In the genomic region with DNA sequence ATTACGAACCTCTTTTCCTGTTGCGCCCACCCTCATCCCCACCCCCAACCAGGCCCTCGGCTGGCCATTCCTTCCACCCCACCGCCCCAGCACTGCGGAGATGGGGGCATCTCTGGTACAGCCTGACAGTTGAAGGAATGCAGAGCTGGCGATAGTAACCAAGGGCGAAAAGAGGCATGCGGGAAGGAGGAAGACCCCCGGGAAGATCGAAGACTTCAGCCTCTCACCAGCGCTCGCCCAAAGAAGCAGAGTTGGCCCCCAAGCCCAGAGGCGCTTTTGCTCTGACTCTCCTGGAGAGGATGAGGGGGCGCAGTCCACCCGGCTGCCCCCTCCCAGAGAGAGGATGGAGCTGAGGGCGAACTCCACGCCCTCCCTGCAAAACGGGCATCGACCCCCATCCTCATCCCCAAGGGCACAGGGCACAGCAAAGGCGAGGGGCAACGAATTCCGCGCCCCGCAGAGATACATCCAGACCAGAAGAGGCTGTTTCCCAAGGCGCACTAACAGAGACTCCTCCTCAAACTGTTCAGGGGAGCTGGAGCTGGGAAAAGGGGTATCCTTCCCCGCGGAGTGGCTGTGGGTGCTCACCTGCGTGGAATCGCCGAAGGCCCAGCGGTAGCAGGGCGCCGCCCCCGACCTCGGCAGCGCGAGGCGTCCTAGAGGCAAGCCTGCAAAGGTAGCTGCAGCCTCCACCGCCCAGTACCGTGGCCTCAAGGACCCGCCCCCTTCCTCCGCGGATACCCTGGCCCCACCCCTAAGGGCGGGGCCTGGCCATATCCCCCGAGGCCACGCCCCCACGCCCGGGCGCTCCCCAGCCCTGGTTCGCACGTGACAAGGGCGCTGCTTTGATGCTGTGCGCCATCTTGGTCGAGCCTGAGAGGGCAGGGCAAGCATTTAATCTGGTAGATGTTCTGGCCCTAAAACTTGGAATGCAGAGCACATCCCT, we compare ENCODE assay signal across 8 mouse cellular contexts. TPM values are rescaled to one million over a fixed set of nuclear protein-coding genes. Genes with fewer than 3 reads are reported as not detected.
DNase-seq lines count a peak whose midpoint lies in the region; ATAC-seq lines count a peak whose summit lies in the region.

No protein-coding gene starts in this region.

- H3K36me3 ChIP-seq in intestine, embryonic 14.5 days (ENCODE audit: control insufficient read depth, insufficient read depth, low read length): peaks cover 31% of the 10 kb centered on the region
- H3K36me3 ChIP-seq in megakaryocyte, embryonic 14.5 days (replicated peaks; ENCODE audit: low read length): peaks cover 44% of the 10 kb centered on the region

- no peaks in the 10 kb centered on the region for H3K4me1 ChIP-seq in intestine, embryonic 14.5 days (replicated peaks; ENCODE audit: control insufficient read depth, insufficient read depth, low read length)
- H3K4me1 ChIP-seq in megakaryocyte, embryonic 14.5 days: peaks cover 55% of the 10 kb centered on the region

- H3K9ac ChIP-seq in intestine, embryonic 14.5 days (ENCODE audit: low read length): peak overlapping the region; percentile 36

- peak overlapping the region; percentile 41 for H3K4me3 ChIP-seq in intestine, embryonic 14.5 days (ENCODE audit: low read depth, low read length)
- peak overlapping the region; percentile 87 for H3K4me3 ChIP-seq in megakaryocyte, embryonic 14.5 days (replicated peaks)

- H3K9me3 ChIP-seq in intestine, embryonic 14.5 days (ENCODE audit: control insufficient read depth, low read length): no peaks in the 10 kb centered on the region
- peaks cover 4% of the 10 kb centered on the region for H3K9me3 ChIP-seq in megakaryocyte, embryonic 14.5 days

- H3K4me2 ChIP-seq in intestine, embryonic 14.5 days (ENCODE audit: low read length): peak overlapping the region; percentile 87

- under 1% methylated on average over 54 of the region's 54 CpGs for WGBS in intestine, embryonic 14.5 days

- H3K27me3 ChIP-seq in intestine, embryonic 14.5 days (replicated peaks; ENCODE audit: control insufficient read depth, insufficient read depth, low read length): no peaks in the 10 kb centered on the region
- H3K27me3 ChIP-seq in megakaryocyte, embryonic 14.5 days (replicated peaks): peaks cover 20% of the 10 kb centered on the region

- peak; percentile 98 for DNase-seq in ZHBTc4 (ENCODE audit: low read depth, low spot score)
- peak; percentile 47 for DNase-seq in gastrocnemius, postnatal 25 days
- DNase-seq in intestine, embryonic 14.5 days (ENCODE audit: low spot score): peak; percentile 97
- DNase-seq in left cerebral cortex, adult 9 months (ENCODE audit: low spot score in 2 of 2): peak; percentile 65 to 84
- DNase-seq in right cerebral cortex, adult 18-20 months: peak; percentile 87
- DNase-seq in urinary bladder, adult 18-20 months (ENCODE audit: low spot score in 2 of 2): peak; percentile 65 to 69

- peak overlapping the region; percentile 6; the same call in 1 of the 2 replicates for H3K27ac ChIP-seq in intestine, embryonic 14.5 days (ENCODE audit: low read depth)

- peak; percentile 96 for ATAC-seq in common myeloid progenitor, adult 5-6 weeks (replicated peaks; ENCODE audit: low read depth, poor library complexity, severe bottlenecking)
- peak; percentile 93 for ATAC-seq in intestine, embryonic 14.5 days (replicated peaks; ENCODE audit: low FRiP score, low TSS enrichment, low read depth)

RNA-seq across cellular contexts. Expression of gene Ppfia4, which starts 11.6 kb away (rescaled TPM):
- total RNA-seq in common myeloid progenitor, adult 5-6 weeks (2017): 5.1 and 5.3 TPM in 2 replicates
- 1 to 10 TPM in 1 of 2 experiments, under 1 TPM in 1; 0.97 to 1.0 TPM for total RNA-seq in gastrocnemius, postnatal 25 days (2021)
- 4.3 and 4.5 TPM in 2 replicates for polyA plus RNA-seq in intestine, embryonic 14.5 days (2014; fragmentation: Nextera tagmentation; extraction: Ambion mirVana)
- 1.9 and 2.1 TPM in 2 replicates for polyA plus RNA-seq in megakaryocyte, embryonic 14.5 days (2012; ENCODE audit: insufficient read depth, low replicate concordance)

RNA-seq across cellular contexts. Expression of gene Tmem183a, which starts 17.5 kb away (rescaled TPM):
- 44.0 and 51.2 TPM in 2 replicates for total RNA-seq in common myeloid progenitor, adult 5-6 weeks (2017)
- 10 to 100 TPM; 13.2 to 15.1 TPM for total RNA-seq in gastrocnemius, postnatal 25 days (2021)
- 89.2 and 93.4 TPM in 2 replicates for polyA plus RNA-seq in intestine, embryonic 14.5 days (2014; fragmentation: Nextera tagmentation; extraction: Ambion mirVana)
- polyA plus RNA-seq in megakaryocyte, embryonic 14.5 days (2012; ENCODE audit: insufficient read depth, low replicate concordance): 6.4 and 13.0 TPM in 2 replicates

RNA-seq across cellular contexts. Expression of gene 4933406M09Rik, which starts 41.5 kb away (rescaled TPM):
- total RNA-seq in common myeloid progenitor, adult 5-6 weeks (2017): not detected in 2 replicates
- total RNA-seq in gastrocnemius, postnatal 25 days (2021): not detected
- 0.09 TPM in 1 of 2 replicates, not detected in the other for polyA plus RNA-seq in intestine, embryonic 14.5 days (2014; fragmentation: Nextera tagmentation; extraction: Ambion mirVana)
- polyA plus RNA-seq in megakaryocyte, embryonic 14.5 days (2012; ENCODE audit: insufficient read depth, low replicate concordance): 0.16 TPM in 1 of 2 replicates, not detected in the other

RNA-seq across cellular contexts. Expression of gene Myog, which starts 54.5 kb away (rescaled TPM):
- total RNA-seq in common myeloid progenitor, adult 5-6 weeks (2017): not detected in 2 replicates
- 10 to 100 TPM; 16.2 to 26.0 TPM for total RNA-seq in gastrocnemius, postnatal 25 days (2021)
- polyA plus RNA-seq in intestine, embryonic 14.5 days (2014; fragmentation: Nextera tagmentation; extraction: Ambion mirVana): 0.16 TPM in 1 of 2 replicates, not detected in the other
- not detected in 2 replicates for polyA plus RNA-seq in megakaryocyte, embryonic 14.5 days (2012; ENCODE audit: insufficient read depth, low replicate concordance)

Comparison
In these comparisons a context has a peak if more than half of its experiments do, and no peak if none do; other contexts are left out.
1. Peak in every context shown above with its lines: DNase-seq, ATAC-seq, H3K4me3 ChIP-seq and H3K27ac ChIP-seq.
2. DNase-seq: peak in every context shown above with its lines; median percentile 98 in ZHBTc4; 97 in intestine, embryonic 14.5 days; 87 in right cerebral cortex, adult 18-20 months; 74 in left cerebral cortex, adult 9 months; 67 in urinary bladder, adult 18-20 months; 47 in gastrocnemius, postnatal 25 days.